Mouse (Mus musculus) bone marrow, adult 2 months (tissue): ENCODE data around the gene Trim31.

Source experiments
- CTCF ChIP-seq: fragments of 200-500 bp; IDR thresholded peaks from 2 replicates; pipeline ENCODE4 v1.5.1; 2011; ENCODE audit warnings: low read length, control low read depth; ENCODE audit not compliant: control insufficient read depth, insufficient read depth
- POLR2A ChIP-seq: fragments of 200-500 bp; IDR thresholded peaks from 2 replicates; pipeline ENCODE4 v1.6.1; 2011; ENCODE audit warnings: low read depth, mild to moderate bottlenecking, control low read depth, low read length, borderline replicate concordance; ENCODE audit not compliant: control insufficient read depth

DNA sequence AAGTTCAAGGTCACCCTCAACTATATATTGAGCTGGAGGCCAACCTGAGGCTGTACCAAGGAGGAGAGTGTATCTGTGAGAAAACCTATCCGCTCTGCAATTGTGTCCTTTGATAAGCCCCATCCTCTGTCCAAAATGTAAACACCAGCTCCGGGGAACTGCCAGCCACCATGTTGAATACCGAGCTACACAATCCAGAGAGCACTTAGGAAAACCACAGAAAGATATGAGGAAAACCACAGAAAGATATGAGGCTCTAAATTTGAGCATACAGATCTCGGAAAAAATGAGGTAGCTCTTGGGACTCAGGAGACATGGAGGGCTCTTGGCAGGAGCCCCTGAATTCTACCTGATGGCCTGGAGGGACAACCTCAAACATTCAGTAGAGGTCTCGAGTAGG, 4.5 kb upstream of the Trim31 start:
- TF ChIP-seq POLR2A (no peak), CTCF (no peak)
